Mouse (Mus musculus): Measurements from ENCODE around the gene Usp2.
A peak's percentile ranks its signal among the peaks of the same experiment; 100 is the strongest.

Usp2 gene

GRCm38 (mm10) chr9:44047071-44047470 is 19.8 kb upstream of the Usp2 start:
- peak; percentile 87 for DNase-seq

- DNase-seq, result no peak
Measured at GRCm38 (mm10) chr9:44047571-44048490, 19.0 kb upstream of the Usp2 start.

GRCm38 (mm10) chr9:44048541-44049380 is 18.1 kb upstream of the Usp2 start:
- no peak for DNase-seq

- no peak for DNase-seq
Measured at GRCm38 (mm10) chr9:44049381-44050165, 17.2 kb upstream of the Usp2 start.

GRCm38 (mm10) chr9:44052855-44053254 is 14.0 kb upstream of the Usp2 start:
- peak; percentile 62 for DNase-seq

- no peak for DNase-seq
Measured at GRCm38 (mm10) chr9:44053936-44054335, 12.9 kb upstream of the Usp2 start.

- no peak for DNase-seq
Measured at GRCm38 (mm10) chr9:44058606-44059005, 8.2 kb upstream of the Usp2 start.

GRCm38 (mm10) chr9:44065177-44065576 is 1.6 kb upstream of the Usp2 start:
- no peak for DNase-seq

GRCm38 (mm10) chr9:44067241-44067959 is 579 bp downstream of the Usp2 start:
- peak; percentile 76 for DNase-seq

- peak; percentile 16 for DNase-seq
Measured at GRCm38 (mm10) chr9:44067960-44068330, 1.1 kb downstream of the Usp2 start.

GRCm38 (mm10) chr9:44069252-44069651 is 2.4 kb downstream of the Usp2 start:
- no peak for DNase-seq

- no peak for DNase-seq
Measured at GRCm38 (mm10) chr9:44070113-44070843, 3.5 kb downstream of the Usp2 start.

GRCm38 (mm10) chr9:44070844-44071231 is 4.0 kb downstream of the Usp2 start:
- no peak for DNase-seq

- DNase-seq, result no peak
Measured at GRCm38 (mm10) chr9:44071914-44072598, 5.2 kb downstream of the Usp2 start.

GRCm38 (mm10) chr9:44072599-44072915 is 5.7 kb downstream of the Usp2 start:
- no peak for DNase-seq

- DNase-seq, result no peak
Measured at GRCm38 (mm10) chr9:44073115-44073514, 6.3 kb downstream of the Usp2 start.

- peak; percentile 57 for DNase-seq
Measured at GRCm38 (mm10) chr9:44074395-44075275, 7.8 kb downstream of the Usp2 start.

GRCm38 (mm10) chr9:44075276-44075995 is 8.6 kb downstream of the Usp2 start:
- no peak for DNase-seq

- DNase-seq, result no peak
Measured at GRCm38 (mm10) chr9:44075996-44076763, 9.4 kb downstream of the Usp2 start.

Data from thymus, postnatal 14 days (tissue).